Mouse (Mus musculus) CH12.LX (cell line): ENCODE results near the gene Ap3s2. TPM values are rescaled to one million over a fixed set of nuclear protein-coding genes. Genes with fewer than 3 reads are reported as not detected.

Source experiments
- DNase-seq: peaks from one replicate; pipeline ENCODE4 v3.0.0-alpha.2; 2013; ENCODE audit errors: extremely low read depth
- H3K27ac ChIP-seq: 2 replicates; pipeline ENCODE4 v1.5.1; 2012; ENCODE audit warnings: low read depth, mild to moderate bottlenecking, control low read depth, moderate library complexity; ENCODE audit not compliant: insufficient read depth
- H3K27me3 ChIP-seq: replicated peaks from 2 replicates; pipeline ENCODE3; 2012; ENCODE audit warnings: inconsistent platforms
- H3K36me3 ChIP-seq, 2 experiments: replicated peaks in 1 of 2; 2 replicates each; pipeline versions ENCODE3 to v1.6.1; 2012; ENCODE audit warnings: inconsistent platforms in 1 of 2, low read length in 1 of 2, mild to moderate bottlenecking in 1 of 2, mixed read lengths in 1 of 2, moderate library complexity in 1 of 2; ENCODE audit not compliant: control insufficient read depth in 1 of 2, insufficient read depth in 1 of 2
- H3K4me1 ChIP-seq, 2 experiments: 2 replicates each; pipeline ENCODE4 v1.6.1; 2012; ENCODE audit warnings: inconsistent platforms in 1 of 2, moderate library complexity in 1 of 2; ENCODE audit not compliant: insufficient read depth in 2 of 2, control insufficient read depth in 1 of 2
- H3K4me2 ChIP-seq: 2 replicates; pipeline ENCODE4 v1.6.1; 2012; ENCODE audit warnings: low read depth, mild to moderate bottlenecking, control low read depth; ENCODE audit not compliant: poor library complexity, insufficient read depth, severe bottlenecking
- H3K4me3 ChIP-seq, 3 experiments: fragments of 150-350 bp in 1 of 3; sonication (generic) in 1 of 3; replicated peaks in 1 of 3; 2 replicates each; pipeline versions ENCODE3 to v1.5.1; 2011 to 2012; ENCODE audit warnings: low read depth in 2 of 3, low read length in 2 of 3, mild to moderate bottlenecking in 2 of 3, moderate library complexity in 2 of 3, control low read depth in 1 of 3, improper control_type of control experiment in 1 of 3, inconsistent platforms in 1 of 3, mixed read lengths in 1 of 3; ENCODE audit not compliant: poor library complexity in 1 of 3
- H3K79me2 ChIP-seq: replicated peaks from 2 replicates; pipeline ENCODE4 v1.6.1; 2012; ENCODE audit warnings: mild to moderate bottlenecking, moderate library complexity; ENCODE audit not compliant: control insufficient read depth, poor library complexity, insufficient read depth, severe bottlenecking; ENCODE audit errors: extremely low read depth
- H3K9ac ChIP-seq: 2 replicates; pipeline ENCODE4 v1.6.1; 2012; ENCODE audit warnings: low read depth, mild to moderate bottlenecking, control low read depth, moderate library complexity; ENCODE audit not compliant: insufficient read depth
- H3K9me3 ChIP-seq: replicated peaks from 2 replicates; pipeline ENCODE3; 2012; ENCODE audit warnings: low read length, inconsistent platforms, mixed read lengths
- CHD2 ChIP-seq: IDR thresholded peaks from 2 replicates; pipeline ENCODE4 v1.6.1; 2011; ENCODE audit warnings: low read length, improper control_type of control experiment
- E2F4 ChIP-seq: IDR thresholded peaks from 2 replicates; pipeline ENCODE4 v1.6.1; 2011; ENCODE audit warnings: low read depth, low read length, improper control_type of control experiment; ENCODE audit not compliant: insufficient replicate concordance
- ELF1 ChIP-seq: IDR thresholded peaks from 2 replicates; pipeline ENCODE4 v1.6.1; 2014; ENCODE audit warnings: low read depth, mild to moderate bottlenecking, inconsistent platforms, low read length, improper control_type of control experiment
- EP300 ChIP-seq: IDR thresholded peaks from 2 replicates; pipeline ENCODE4 v1.6.1; 2011; ENCODE audit warnings: low read length, improper control_type of control experiment
- ETS1 ChIP-seq: conservative IDR thresholded peaks from 2 replicates; pipeline ENCODE4 v1.6.1; 2012; ENCODE audit warnings: low read depth, mild to moderate bottlenecking, inconsistent platforms, low read length, improper control_type of control experiment, moderate library complexity
- GABPA ChIP-seq: IDR thresholded peaks from 2 replicates; pipeline ENCODE4 v1.6.1; 2012; ENCODE audit warnings: low read depth, low read length, improper control_type of control experiment, inconsistent platforms; ENCODE audit not compliant: insufficient replicate concordance
- IRF4 ChIP-seq: IDR thresholded peaks from 2 replicates; pipeline ENCODE4 v1.6.1; 2014; ENCODE audit warnings: low read depth, mild to moderate bottlenecking, inconsistent platforms, low read length, improper control_type of control experiment
- JUND ChIP-seq: conservative IDR thresholded peaks from 2 replicates; pipeline ENCODE4 v1.6.1; 2011; ENCODE audit warnings: low read depth, low read length, improper control_type of control experiment
- MAFK ChIP-seq: IDR thresholded peaks from 2 replicates; pipeline ENCODE4 v1.6.1; 2011; ENCODE audit warnings: low read length, improper control_type of control experiment; ENCODE audit not compliant: insufficient replicate concordance
- MXI1 ChIP-seq: IDR thresholded peaks from 2 replicates; pipeline ENCODE4 v1.6.1; 2011; ENCODE audit warnings: mild to moderate bottlenecking, low read depth, low read length, improper control_type of control experiment
- MYC ChIP-seq: IDR thresholded peaks from 2 replicates; pipeline ENCODE4 v1.6.1; 2011; ENCODE audit warnings: low read depth, mild to moderate bottlenecking, improper control_type of control experiment, low read length
- POLR2A ChIP-seq: IDR thresholded peaks from 2 replicates; pipeline ENCODE4 v1.6.1; 2011; ENCODE audit warnings: low read depth, mild to moderate bottlenecking, improper control_type of control experiment, low read length
- SIN3A ChIP-seq: IDR thresholded peaks from 2 replicates; pipeline ENCODE4 v1.6.1; 2012; ENCODE audit warnings: low read length, improper control_type of control experiment, inconsistent platforms
- TCF12 ChIP-seq: IDR thresholded peaks from 2 replicates; pipeline ENCODE4 v1.6.1; 2014; ENCODE audit warnings: low read depth, mild to moderate bottlenecking, inconsistent platforms, low read length, improper control_type of control experiment
- USF1 ChIP-seq: IDR thresholded peaks from 2 replicates; pipeline ENCODE4 v1.6.1; 2014; ENCODE audit warnings: low read depth, mild to moderate bottlenecking, inconsistent platforms, low read length, improper control_type of control experiment
- ZKSCAN1 ChIP-seq: IDR thresholded peaks from 2 replicates; pipeline ENCODE4 v1.6.1; 2012; ENCODE audit warnings: low read depth, inconsistent platforms, low read length, improper control_type of control experiment, borderline replicate concordance
- ZMIZ1 ChIP-seq: IDR thresholded peaks from 2 replicates; pipeline ENCODE4 v1.6.1; 2012; ENCODE audit warnings: low read depth, mild to moderate bottlenecking, inconsistent platforms, low read length, improper control_type of control experiment
- dilution Hi-C: fragments of 300-500 bp; cut with MboI; formaldehyde crosslinking; loops from 2 replicates; pipeline ENCODE4 v1.14.3; 2020; ENCODE audit warnings: low sequenced_read_pairs; ENCODE audit not compliant: extremely low pct_unique_long_range_greater_than_20kb, extremely low pct_ligation_motif_present
- in situ Hi-C: fragments of 300-500 bp; cut with MboI; formaldehyde crosslinking; loops from 3 replicates; pipeline ENCODE4 v1.14.3; 2019; ENCODE audit warnings: low sequenced_read_pairs, low pct_ligation_motif_present, low pct_unique_long_range_greater_than_20kb, mixed read lengths
- polyA plus RNA-seq: library from polyadenylated mRNA; unstranded; fragments of >175 nt; gene quantifications from 2 replicates; pipeline ENCODE4 v1.2.1, GENCODE M21; 2012; ENCODE audit warnings: low read depth; ENCODE audit not compliant: insufficient read length
- total RNA-seq, 2 experiments: library from RNA; depleted of rRNA; stranded (reverse); fragments of 300-350 nt in 1 of 2; fragments of >200 nt in 1 of 2; gene quantifications; 2 replicates each; pipeline ENCODE4 v1.2.3; 2012 to 2014

Ap3s2 gene
- total and polyA plus RNA-seq, 3 experiments = 12.7 to 21.8 (median 14.9) TPM

DNA sequence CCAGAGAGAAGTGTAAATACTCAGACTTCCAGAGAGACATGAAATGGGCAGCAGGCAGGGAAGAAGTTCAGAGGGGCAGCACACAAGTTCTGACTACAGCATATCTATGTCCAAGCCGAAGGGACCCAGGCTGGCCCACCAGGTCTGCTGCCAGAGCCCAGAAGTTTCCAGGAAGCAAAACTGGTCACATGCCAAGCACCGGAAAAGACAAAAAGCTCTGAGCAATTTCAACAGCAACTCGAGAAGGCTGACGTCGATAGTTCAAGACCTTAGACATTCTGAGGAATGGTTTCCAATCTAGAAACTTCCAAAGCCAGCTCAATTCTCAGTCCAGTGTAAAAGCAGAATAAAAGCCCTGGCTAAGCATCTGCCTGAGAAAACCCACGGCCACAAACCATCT lies 88.9 kb downstream of the Ap3s2 start:
- no peak overlapping the region for H3K9ac ChIP-seq
- DNase-seq = no peak
- no peaks in the 10 kb centered on the region for H3K4me1 ChIP-seq
- no peaks in the 10 kb centered on the region for H3K79me2 ChIP-seq
- no peaks in the 10 kb centered on the region for H3K36me3 ChIP-seq
- peaks cover 2% of the 10 kb centered on the region for H3K27me3 ChIP-seq
- in situ Hi-C loops (no loop called here), dilution Hi-C loops (no loop called here)
- H3K4me2 ChIP-seq = no peak overlapping the region
- no peak overlapping the region for H3K27ac ChIP-seq
- no peak overlapping the region for H3K4me3 ChIP-seq
- no peaks in the 10 kb centered on the region for H3K9me3 ChIP-seq
- TF ChIP-seq JUND = no peak
- no peak for TF ChIP-seq ETS1
- no peak for TF ChIP-seq ZMIZ1
- no peak for TF ChIP-seq E2F4
- TF ChIP-seq GABPA = no peak
- TF ChIP-seq POLR2A = no peak
- TF ChIP-seq USF1 = no peak; the same call in 1 of the 2 replicates
- TF ChIP-seq SIN3A = no peak
- TF ChIP-seq EP300 = no peak

DNA sequence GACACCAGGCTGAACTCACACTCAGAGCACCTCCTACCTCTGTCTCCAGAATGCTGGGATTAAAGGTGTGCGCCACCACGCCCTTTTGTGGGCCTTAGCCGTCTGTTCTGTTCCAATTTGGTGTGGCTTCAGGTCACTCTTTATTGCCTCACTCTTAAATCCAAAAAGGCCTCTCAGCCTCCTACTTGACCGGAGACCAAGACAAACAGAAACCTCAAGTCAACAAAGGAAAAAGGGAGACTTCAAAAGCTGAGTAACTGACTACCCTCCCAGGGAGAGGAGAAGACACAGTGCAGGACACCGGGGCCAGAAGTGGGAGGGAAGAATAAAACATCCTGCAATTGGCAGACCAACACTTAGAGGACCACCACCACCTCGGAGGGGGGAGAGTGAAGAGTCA lies 89.3 kb downstream of the Ap3s2 start:
- peaks cover 2% of the 10 kb centered on the region for H3K27me3 ChIP-seq
- dilution Hi-C loops = no loop called here
- H3K4me3 ChIP-seq = no peak overlapping the region
- H3K9ac ChIP-seq = no peak overlapping the region
- no peaks in the 10 kb centered on the region for H3K4me1 ChIP-seq
- no peaks in the 10 kb centered on the region for H3K36me3 ChIP-seq
- in situ Hi-C loops = no loop called here
- H3K4me2 ChIP-seq = no peak overlapping the region
- no peak for DNase-seq
- no peaks in the 10 kb centered on the region for H3K9me3 ChIP-seq
- no peak for TF ChIP-seq SIN3A
- TF ChIP-seq MAFK = no peak
- no peak for TF ChIP-seq ZKSCAN1
- TF ChIP-seq GABPA = no peak
- no peak for TF ChIP-seq TCF12
- TF ChIP-seq IRF4 = no peak
- TF ChIP-seq ETS1 = no peak
- TF ChIP-seq MXI1 = no peak
- no peak for TF ChIP-seq E2F4
- no peak for TF ChIP-seq ZMIZ1
- TF ChIP-seq USF1 = no peak
- TF ChIP-seq MYC = no peak
- no peaks in the 10 kb centered on the region for H3K79me2 ChIP-seq
- no peak overlapping the region for H3K27ac ChIP-seq

DNA sequence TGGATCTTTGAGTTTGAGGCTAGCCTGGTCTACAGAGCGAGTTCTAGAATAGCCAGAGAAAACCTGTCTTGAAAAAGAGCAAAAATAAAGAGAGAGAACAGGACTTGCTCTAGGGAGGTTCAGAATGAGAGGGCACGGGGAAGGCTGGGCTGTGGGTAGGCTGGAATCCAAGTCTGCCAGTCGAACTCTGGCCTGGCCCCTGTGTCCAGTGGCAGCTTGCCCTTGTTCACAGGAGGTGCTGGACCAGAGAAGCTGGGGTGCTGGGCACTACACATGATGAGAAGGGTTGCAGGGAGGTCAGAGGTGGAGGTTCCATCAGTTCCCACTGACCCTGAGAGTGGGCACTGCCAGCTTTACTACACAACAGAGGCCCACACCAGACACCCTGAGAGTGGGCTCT lies 92.1 kb downstream of the Ap3s2 start:
- H3K4me3 ChIP-seq = no peak overlapping the region
- H3K27ac ChIP-seq = no peak overlapping the region
- H3K4me1 ChIP-seq = no peaks in the 10 kb centered on the region
- H3K9ac ChIP-seq = no peak overlapping the region
- H3K79me2 ChIP-seq = no peaks in the 10 kb centered on the region
- no peak for TF ChIP-seq GABPA
- TF ChIP-seq ZMIZ1 = no peak
- no peak for TF ChIP-seq CHD2
- TF ChIP-seq TCF12 = no peak
- no peak for TF ChIP-seq ELF1
- TF ChIP-seq, all 38 proteins: peak for 0
- dilution Hi-C loops = no loop called here
- DNase-seq = no peak
- Histone ChIP-seq H3K27me3 (peaks cover 13% of the 10 kb centered on the region), H3K36me3 (no peaks in the 10 kb centered on the region), H3K9me3 (no peaks in the 10 kb centered on the region), H3K4me2 (no peak overlapping the region)
- in situ Hi-C loops = no loop called here
